Mouse (Mus musculus) yolk sac, embryonic 10.5 days (tissue): ENCODE measurements around the gene Erich4.

ENCODE experiments used
- DNase-seq: peaks from one replicate; pipeline ENCODE4 v3.0.0-alpha.2; 2017; ENCODE audit warnings: low spot score

Erich4 gene

GRCm38 (mm10) chr7:25615706-25616011 lies at the start of gene Erich4:
Gene Erich4 (minus strand): TSS chr7:25615892.
- peak; percentile 67 for DNase-seq

DNA sequence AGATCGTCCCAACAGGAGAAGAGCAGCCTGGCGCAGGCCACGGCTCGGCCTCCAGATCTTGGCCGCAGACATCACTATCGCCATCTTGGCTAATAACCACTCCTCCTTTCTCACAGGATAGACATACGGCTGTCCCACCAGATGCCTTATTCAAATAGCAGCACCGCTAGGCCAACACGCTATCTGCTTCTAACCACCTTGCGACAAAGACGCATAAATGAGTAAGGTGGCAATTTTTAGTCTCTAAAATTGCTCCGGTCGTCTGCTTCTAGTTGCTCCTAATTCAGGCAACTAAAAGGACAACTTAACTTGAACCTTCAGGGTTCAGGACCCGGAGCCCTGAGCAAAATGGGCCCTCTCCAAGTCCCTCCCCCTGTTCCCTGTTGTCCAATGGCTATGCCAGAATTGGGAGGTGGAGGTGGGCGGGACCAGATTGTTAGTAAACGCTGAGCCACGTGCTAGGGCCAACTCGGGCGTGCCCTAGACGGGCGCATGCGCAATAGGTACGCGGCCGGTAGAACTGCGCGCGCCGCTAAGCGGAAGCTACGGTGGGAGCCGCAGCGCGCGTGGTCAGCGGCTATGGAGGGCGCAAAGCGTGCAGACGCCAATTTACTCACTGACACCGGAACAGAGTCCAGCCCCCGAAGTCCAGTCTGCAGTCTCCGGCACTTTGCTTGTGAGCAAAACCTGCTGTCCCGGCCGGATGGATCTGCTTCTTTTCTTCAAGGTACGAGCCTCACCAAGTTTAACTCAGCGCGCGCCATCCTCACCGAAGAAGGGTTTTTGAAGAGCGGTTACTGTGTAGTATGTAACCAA lies 43.2 kb upstream of the Erich4 start, which contains the start of the genes Bckdha and Exosc5:
Bckdha (minus strand) TSS at position 325 of the 816 bp plus-strand sequence.
Exosc5 (plus strand) TSS at position 508 of the 816 bp plus-strand sequence.
- peak; percentile 99 for DNase-seq

GRCm38 (mm10) chr7:25657785-25658184 lies 42.1 kb upstream of the Erich4 start:
- no peak for DNase-seq

DNA sequence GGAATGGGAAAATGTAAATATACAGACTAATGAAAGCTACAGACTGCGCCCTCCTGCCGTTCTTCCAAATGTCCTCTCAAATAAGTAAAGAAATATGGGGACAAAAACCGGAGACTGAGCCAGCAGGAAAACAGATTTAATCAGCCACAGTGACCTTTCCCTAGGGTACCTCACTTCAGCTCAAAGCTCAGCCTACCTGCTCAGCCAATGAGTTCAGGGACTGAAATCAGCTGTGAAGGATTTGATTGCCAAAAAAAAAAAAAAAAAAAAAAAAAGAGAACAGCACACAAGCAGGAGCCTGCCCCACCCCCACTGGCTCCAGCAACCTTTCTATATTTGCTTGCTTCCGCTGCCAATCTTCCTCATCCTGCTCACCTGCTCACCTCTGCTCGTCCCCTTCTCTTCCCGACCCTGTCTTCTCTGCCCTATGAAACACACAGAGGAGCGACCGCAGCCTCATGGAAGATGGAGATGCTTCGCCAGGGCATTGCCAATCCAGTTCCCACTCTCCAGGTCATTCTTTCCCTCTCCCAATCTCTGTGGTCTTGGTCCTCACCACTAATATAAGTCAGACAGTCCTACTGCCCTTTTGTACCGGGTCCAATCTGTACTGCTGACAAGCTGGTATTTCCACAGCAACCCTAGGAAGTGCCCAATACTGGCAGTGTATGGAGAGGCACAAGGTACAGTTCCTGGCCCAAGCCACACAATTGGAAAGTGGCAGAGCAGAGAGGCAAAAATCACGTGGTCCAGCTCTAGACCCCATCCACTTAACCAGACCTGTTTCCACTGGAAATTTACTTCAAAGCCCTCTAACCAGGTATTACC lies 40.1 kb upstream of the Erich4 start:
- no peak for DNase-seq

DNA sequence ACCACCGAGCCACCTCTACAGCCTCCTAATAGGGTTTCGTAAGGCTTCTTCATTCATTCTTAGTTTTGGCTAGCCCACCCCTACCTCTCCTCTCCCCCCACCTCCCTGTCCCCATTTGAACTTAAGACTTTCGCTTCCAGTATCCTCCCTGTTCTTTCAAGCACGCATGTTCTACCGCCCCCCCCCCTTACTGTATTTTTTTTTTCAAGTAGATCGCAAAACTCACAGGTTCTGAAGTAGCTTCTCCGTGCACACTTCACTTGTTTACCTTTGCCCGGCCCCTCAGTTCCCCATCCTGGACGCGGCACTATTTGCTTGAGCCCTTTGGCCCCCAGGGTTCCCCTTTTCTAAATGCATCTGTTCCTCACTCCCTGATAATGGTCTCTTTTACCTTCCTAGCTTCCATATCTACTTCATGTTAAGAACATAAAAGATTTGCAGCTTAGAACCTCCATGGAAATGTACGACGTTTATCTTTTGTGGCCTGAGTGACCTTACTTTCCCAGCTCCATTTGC lies 36.6 kb upstream of the Erich4 start:
- no peak for DNase-seq

GRCm38 (mm10) chr7:25651281-25651680 lies 35.6 kb upstream of the Erich4 start:
- DNase-seq, result no peak

DNA sequence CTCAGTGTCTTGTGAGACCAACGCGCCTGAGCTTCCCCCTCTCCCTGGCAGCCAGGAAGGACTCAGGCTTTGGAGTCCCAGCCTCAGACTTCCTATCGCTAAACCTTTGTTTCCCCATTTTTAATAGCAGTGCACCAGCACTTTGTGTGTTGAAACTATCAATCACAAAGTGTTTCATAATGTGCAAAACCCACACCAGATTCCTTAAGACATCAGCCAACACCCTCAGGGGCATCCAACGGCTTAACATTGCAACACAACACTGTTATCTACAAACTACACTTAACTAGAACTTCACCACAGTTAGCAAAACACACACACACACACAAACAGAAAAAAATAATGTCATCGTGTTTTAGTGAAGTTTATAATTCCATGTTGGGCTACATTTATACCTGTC lies 34.1 kb upstream of the Erich4 start:
- no peak for DNase-seq

GRCm38 (mm10) chr7:25647574-25648123 lies 32.0 kb upstream of the Erich4 start:
- DNase-seq, result no peak

- no peak for DNase-seq
Measured at GRCm38 (mm10) chr7:25645074-25645473, 29.4 kb upstream of the Erich4 start.

DNA sequence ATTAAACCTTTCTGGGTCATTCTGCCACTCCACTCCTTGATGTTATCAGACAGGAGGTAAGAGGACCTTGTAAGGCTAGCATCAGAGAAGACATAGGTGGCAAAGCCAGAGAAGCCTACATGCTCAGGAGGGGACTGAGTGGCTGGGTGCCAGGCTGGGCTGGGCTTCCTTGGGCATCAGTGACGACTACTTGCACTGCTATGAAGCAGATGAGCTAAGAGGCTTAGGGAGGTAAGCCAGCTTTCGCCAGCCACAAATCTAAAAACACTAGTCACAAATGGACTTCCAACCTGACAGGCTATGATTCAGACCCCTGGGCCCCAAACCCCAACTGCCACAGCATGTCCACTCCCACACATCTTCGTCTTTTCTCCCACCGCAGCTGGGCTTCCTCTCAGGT lies 28.9 kb upstream of the Erich4 start:
- DNase-seq, result no peak

GRCm38 (mm10) chr7:25644136-25644535 lies 28.4 kb upstream of the Erich4 start:
- no peak for DNase-seq

- DNase-seq, result no peak
Measured at GRCm38 (mm10) chr7:25639754-25640153, 24.1 kb upstream of the Erich4 start.

- DNase-seq, result no peak
Measured at GRCm38 (mm10) chr7:25637099-25637498, 21.4 kb upstream of the Erich4 start.

DNA sequence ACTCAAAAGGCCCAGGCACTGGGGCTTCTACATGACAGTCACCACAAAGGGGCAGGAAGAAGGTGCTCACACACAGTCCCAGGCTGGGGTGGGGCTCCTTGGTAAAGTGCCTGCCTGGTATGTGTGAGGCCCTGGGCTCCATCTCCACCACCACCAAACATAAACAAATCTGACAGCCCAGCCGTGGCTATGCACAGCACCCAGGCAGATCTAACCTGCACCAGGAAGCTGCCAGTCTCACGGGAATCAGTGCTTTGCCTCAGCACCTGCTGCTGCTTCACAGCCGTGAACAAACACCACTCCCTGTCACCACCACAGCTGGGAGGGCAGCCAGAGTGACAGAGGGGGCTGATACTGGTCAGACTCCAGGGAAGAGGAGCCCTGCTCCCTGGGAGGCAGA lies 20.7 kb upstream of the Erich4 start:
- no peak for DNase-seq

- DNase-seq, result no peak
Measured at GRCm38 (mm10) chr7:25632679-25633078, 17.0 kb upstream of the Erich4 start.

DNA sequence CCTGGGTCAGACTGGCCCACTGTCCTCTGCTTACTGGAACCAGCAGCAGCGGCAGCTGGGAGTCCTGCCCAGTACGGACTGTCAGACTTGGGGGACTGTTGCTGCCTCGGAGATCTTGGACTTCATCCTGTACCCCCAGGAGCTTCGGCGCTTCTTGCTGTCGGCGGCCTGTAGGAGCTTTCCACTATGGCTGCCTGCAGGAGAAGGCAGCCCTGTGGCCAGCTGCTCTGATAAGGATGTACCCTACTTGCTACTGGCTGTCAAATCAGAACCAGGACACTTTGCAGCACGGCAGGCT lies 12.6 kb upstream of the Erich4 start:
- no peak for DNase-seq

- peak; percentile 77 for DNase-seq
Measured at GRCm38 (mm10) chr7:25627431-25628322, 12.0 kb upstream of the Erich4 start.

DNA sequence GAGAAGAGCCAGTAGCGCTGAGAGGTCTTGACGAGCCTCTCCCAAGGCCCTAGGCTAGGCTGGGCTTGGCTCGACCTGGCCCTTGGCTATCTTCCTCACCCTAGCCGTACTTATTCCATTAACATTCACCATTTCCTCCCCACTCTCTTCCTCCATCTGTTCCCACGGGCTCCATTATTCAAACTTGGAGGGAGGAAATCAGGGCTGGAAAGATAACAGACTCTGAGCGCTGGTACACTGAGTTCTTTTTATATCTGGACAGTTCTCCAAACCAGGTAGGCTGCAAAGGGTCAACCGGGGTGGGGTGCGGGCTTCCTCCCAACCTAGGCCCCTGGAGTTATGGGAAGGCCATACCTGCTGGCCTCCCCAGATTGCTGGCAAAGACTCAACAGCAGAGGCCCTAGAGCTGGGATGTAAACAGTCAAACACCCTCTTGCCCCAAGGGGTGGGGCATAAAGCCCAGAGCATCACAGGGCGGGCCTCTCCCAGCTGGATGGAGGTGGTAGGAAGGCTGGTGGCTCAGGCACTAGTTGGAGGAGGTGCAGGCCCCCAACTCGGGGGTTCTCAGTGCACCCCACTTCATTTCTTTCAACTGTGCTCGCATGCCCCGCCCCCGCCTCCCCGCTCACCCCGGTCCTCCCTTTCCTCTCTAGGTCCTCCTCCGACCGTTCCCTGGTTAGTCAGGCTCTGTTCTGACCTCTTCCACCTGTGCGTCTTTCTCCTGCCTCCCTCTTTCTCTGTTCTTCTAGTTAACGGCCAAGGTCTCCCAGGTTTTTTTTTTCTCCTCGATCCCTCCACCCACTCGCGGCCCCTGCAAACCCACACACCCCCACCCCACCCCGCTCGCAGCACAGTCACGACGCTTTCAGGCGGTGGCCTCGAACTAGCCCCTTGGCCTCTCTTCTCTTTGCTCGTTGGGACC lies 11.1 kb upstream of the Erich4 start, which contains the start of gene B3gnt8:
B3gnt8 (plus strand) TSS at position 146 of the 922 bp plus-strand sequence.
- DNase-seq, result no peak

DNA sequence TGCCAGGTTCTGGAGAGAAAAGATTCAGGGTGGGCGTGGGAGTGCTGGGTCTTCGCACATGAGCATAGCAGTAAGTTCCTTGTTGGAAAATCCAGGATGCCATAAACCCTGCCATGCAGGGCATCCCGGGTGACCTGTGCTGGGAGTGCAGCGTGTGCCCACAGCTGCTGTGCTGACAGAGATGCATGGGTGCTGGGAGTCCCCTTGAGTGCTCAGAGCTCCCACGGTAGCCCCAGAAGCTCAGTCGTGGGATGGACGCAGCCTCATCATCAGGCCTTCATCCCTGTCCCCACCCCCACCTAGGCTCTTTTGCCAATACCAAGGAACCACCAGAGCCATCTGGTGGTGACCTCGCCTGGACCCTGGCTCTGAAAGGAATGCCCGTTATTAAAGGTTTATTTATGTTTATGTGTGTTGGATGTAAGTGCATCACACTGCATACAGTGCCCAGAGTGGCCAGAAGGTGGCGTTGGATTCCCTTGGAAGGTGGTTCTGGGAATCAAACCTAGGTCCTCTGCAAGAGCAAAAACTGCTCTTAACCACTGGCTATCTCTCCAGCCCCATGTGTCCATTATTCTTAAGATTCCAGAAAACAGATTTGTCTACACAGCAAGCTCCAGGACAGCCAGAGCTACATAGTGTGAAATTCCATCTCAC lies 10.0 kb upstream of the Erich4 start:
- no peak for DNase-seq

- no peak for DNase-seq
Measured at GRCm38 (mm10) chr7:25624851-25625250, 9.2 kb upstream of the Erich4 start.
